ENCODE assay signal across 19 mouse cellular contexts in genomic region chr6:72184576-72184975, GRCm38 (mm10). TPM values are rescaled to one million over a fixed set of nuclear protein-coding genes. Genes with fewer than 3 reads are reported as not detected.
"Had no signal": no experiment of that assay in that cellular context is flagged by ENCODE, and none has a peak within 500 bp of the region (broad histone marks: within the 10 kb centered on the region; RNA-seq: fewer than 3 reads in every experiment).

No protein-coding gene starts in this region.

- H3K36me3 ChIP-seq: midbrain, embryonic 10.5 days; midbrain, embryonic 12.5 days; neural tube, embryonic 13.5 days; neural tube, embryonic 15.5 days had no signal

- H3K27ac ChIP-seq: midbrain, embryonic 10.5 days; midbrain, embryonic 12.5 days; neural tube, embryonic 13.5 days; neural tube, embryonic 15.5 days had no signal

- H3K4me2 ChIP-seq: lung, embryonic 14.5 days; midbrain, embryonic 12.5 days; neural tube, embryonic 13.5 days; neural tube, embryonic 15.5 days had no signal

- H3K9ac ChIP-seq: lung, embryonic 14.5 days; midbrain, embryonic 12.5 days; neural tube, embryonic 13.5 days; neural tube, embryonic 15.5 days had no signal

- H3K9me3 ChIP-seq: midbrain, embryonic 10.5 days; midbrain, embryonic 12.5 days; neural tube, embryonic 13.5 days; neural tube, embryonic 15.5 days had no signal

- H3K4me3 ChIP-seq: midbrain, embryonic 10.5 days; midbrain, embryonic 12.5 days; myocyte; neural tube, embryonic 13.5 days; neural tube, embryonic 15.5 days had no signal

- DNase-seq: lung, embryonic 14.5 days; lung, postnatal 10 days; lung, postnatal 4 days; midbrain, embryonic 14.5 days; retina, postnatal 1 day; right cerebral cortex, adult 18-20 months; right cerebral cortex, postnatal 25 days; right cerebral cortex, postnatal 4 days; spleen, adult 18-20 months; thymus, adult 18-20 months; thymus, postnatal 14 days; thymus, postnatal 36 days had no signal

- ATAC-seq: midbrain, embryonic 16.5 days had no signal

RNA-seq across cellular contexts. Expression of gene Atoh8, which starts 50.8 kb away (rescaled TPM):
- total RNA-seq: megakaryocyte-erythroid progenitor cell, adult 5-6 weeks had no signal
